Mouse (Mus musculus) gastrocnemius, postnatal 4 days (tissue): ENCODE data around the gene Tnni2. TPM values are rescaled to one million over a fixed set of nuclear protein-coding genes. Genes with fewer than 3 reads are reported as not detected.

Experiments used
- DNase-seq, 2 experiments: peaks; one replicate each; pipeline ENCODE4 v3.0.0; 2021 to 2022; ENCODE audit warnings: low spot score in 2 of 2, mixed read lengths in 2 of 2
- total RNA-seq, 2 experiments: library from RNA; stranded (reverse); gene quantifications; 2 replicates each; pipeline ENCODE4 v1.2.3; 2021

Gene Tnni2
- total RNA-seq, 2 experiments from 2014 or later: 7,757 to 8,026 TPM

- DNase-seq: peak in 1 of 2 experiments; percentile 69
Measured at GRCm38 (mm10) chr7:142428213-142428612, 13.4 kb upstream of the Tnni2 start.

DNA sequence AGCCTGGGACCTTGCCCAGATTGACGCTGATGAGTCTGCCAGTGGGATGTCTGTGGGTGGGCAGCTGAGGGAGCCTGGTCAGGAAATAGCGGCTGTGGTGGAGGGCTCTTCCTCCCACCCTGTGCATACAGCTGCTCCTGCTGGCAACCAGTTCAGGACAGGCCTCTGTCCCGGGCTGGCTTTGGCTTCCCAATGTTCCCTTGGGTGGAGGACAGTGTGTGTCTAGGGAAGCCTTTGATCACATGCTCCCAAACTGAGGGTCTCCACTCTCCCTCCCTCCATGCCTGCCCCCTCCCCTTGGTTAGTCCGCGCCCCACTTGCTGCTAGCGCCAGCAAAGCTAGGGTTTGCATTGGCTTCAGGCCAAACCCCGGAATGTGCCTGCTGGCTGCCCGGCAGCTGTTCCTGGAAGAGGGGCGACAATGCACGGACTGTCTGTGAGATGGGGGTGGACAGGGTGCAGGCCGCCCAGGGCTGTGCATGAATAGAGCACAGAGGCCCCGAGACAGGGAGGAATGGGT, 11.4 kb upstream of the Tnni2 start:
- peak in 1 of 2 experiments; percentile 71 for DNase-seq

DNA sequence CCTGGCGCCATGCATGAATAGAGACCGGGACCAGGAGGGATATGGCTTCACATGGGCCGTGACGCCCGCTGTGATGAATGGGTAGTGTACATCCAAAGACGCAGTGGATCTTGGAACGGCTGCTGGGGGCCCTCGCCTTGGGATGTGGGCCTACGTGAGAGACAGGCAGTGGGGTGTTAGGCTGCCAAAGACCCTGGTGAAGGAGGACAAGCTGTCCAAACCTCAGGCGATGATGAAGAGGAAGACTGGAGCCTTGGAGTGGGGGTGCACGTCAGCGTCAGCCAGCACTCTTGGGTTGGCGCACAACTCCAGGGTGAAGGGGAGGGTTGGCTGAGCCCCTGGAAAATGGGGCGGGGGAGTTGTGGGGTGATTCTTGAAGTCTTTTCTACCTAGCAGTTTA, 10.5 kb upstream of the Tnni2 start:
- DNase-seq: peak in 1 of 2 experiments; percentile 8

GRCm38 (mm10) chr7:142433623-142434022, 8.0 kb upstream of the Tnni2 start:
- peak in 1 of 2 experiments; percentile 43 for DNase-seq

GRCm38 (mm10) chr7:142434137-142434865, 7.3 kb upstream of the Tnni2 start, which contains the start of gene Syt8:
TSS of gene Syt8 (plus strand) at chr7:142434850.
- DNase-seq: peak in 1 of 2 experiments; percentile 14

DNA sequence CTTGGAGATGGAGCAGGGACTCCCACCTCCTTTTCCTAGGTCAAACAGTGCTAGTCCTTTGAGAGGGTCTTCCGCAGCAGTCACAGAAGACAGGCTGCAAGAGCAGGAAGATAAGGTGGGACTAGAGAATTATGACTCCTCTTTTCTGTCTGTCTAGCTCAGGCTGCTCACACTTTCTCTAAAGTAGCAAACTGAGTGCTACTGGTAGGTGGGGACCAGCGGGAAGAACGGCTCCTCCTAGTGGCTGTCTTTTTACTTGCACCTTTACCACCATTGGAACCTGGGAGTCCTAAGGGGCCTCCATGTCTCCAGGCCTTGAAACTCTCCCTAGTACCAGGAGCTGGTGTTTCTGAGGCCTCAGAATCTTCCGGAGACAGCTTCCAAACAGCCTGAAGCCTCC, 6.1 kb upstream of the Tnni2 start:
- DNase-seq: peak in 1 of 2 experiments; percentile 63

DNA sequence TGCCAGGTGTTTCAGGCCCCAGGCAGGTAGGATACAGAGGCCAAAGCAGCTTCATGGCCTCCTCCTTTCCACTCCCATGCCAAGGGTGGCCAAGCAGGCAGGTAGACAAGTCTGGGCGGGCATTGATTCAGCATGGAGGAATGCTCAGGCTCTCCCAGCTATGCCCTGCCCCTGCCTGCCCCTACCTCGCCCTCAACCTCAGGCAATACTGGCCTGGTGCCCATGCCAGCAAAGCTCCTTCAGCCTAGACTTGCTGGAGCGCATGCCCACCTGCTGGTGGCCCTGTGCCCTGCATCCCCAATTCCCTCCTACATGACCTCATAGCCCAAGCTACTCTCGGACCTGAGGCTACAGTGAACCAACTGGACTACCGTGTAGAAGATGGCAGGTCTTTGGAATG, 4.3 kb upstream of the Tnni2 start:
- DNase-seq: peak in 1 of 2 experiments; percentile 18

DNA sequence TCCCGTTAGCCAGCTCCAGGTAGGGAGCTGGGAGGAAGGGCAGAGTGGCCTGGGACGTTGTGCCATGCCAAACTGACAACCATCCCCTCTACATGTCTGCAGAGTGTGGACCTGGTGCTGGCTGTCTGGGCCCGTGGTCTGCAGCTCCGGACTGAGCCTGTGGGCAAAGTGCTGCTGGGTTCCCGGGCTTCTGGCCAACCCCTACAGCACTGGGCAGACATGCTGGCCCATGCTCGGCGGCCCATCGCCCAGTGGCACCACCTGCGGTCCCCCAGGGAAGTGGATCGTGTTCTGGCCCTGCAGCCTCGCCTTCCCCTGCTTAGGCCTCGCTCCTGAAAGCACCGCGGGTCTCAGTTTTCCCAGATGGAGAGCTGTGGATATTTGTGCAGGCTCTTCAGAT, 1.6 kb upstream of the Tnni2 start:
- no peak for DNase-seq

GRCm38 (mm10) chr7:142440657-142441114, 922 bp upstream of the Tnni2 start:
- peak; percentile 60 to 83 for DNase-seq

GRCm38 (mm10) chr7:142442081-142442907, 686 bp downstream of the Tnni2 start:
- peak in 1 of 2 experiments; percentile 24 for DNase-seq

DNA sequence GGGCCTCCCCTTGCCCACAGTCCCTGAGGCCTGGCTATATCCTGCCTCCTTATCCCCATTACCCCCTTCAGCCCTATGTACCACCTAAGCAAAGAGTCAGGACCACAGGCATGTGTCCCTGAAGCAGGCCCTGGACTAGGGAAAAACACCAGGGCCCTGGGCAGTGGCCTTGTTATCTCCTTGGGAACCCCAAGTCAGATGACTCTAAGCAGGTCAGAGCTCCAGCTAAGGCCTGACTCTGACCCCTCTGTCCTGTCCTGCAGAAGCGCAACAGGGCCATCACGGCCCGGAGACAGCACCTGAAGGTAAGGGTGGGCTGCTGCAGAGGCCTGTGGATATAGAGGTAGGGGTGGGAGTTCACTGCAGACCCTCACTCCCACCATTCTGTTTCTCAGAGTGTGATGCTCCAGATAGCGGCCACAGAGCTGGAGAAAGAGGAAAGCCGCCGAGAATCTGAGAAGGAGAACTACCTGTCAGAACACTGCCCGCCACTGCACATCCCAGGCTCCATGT, 1.4 kb downstream of the Tnni2 start:
- DNase-seq: no peak

DNA sequence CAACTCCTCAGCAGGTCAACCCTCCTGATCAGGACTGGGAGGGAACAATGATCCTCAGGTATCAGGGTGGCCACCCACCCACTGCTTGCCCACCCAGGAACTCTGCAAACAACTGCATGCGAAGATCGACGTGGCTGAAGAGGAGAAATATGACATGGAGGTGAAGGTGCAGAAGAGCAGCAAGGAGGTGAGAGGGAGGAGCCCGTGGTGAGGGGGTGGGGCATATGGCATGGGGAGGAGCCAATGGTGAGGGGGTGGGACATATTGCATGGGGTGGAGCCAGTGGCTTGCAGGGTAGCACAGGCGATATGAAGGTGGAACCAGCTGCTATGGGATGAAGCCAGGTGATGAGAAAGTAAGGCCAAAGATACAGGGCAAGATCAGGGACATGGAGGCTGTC, 1.9 kb downstream of the Tnni2 start:
- peak in 1 of 2 experiments; percentile 7 for DNase-seq

DNA sequence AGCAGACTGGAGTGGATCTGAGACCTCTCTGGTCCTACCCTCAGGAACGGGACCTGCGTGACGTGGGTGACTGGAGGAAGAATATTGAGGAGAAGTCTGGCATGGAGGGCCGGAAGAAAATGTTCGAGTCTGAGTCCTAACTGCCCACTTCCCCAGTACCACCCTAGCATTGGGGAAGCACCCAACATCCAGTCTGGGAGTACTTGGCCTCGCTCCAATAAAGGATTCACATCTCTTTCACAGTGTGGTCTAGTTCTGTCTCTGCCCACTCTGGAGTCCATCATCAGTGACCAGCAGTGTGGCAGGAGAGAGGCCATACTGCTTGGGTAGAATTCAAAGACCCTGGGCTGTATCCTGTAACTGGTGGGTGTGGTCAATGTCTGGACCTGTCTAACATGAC, 2.6 kb downstream of the Tnni2 start:
- DNase-seq: peak in 1 of 2 experiments; percentile 6

DNA sequence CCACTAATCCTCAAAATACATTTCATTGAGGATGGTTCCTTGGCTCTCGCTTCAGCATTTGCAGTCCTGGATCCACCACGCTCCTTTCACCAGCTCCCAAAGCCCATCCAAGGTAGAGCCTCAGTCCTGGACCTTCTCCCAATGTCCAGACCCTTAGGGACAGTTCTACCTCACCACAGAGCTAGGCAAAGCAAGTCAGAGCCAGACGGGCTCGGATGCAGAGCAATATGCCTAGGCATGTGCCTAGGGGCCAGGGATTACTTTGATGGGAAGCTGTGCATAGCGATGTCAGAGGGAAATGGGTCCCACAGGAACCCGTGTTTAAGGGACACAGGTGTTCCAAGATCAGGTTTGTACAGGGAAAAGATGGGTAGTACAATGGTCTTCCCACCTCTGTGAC, 3.7 kb downstream of the Tnni2 start:
- peak in 1 of 2 experiments; percentile 5 for DNase-seq

- no peak for DNase-seq
Measured at GRCm38 (mm10) chr7:142446264-142446663, 4.7 kb downstream of the Tnni2 start.

- no peak for DNase-seq
Measured at GRCm38 (mm10) chr7:142449038-142449617, 7.5 kb downstream of the Tnni2 start.

- no peak for DNase-seq
Measured at GRCm38 (mm10) chr7:142454706-142455105, 13.1 kb downstream of the Tnni2 start.

GRCm38 (mm10) chr7:142455251-142455650, 13.6 kb downstream of the Tnni2 start:
- peak in 1 of 2 experiments; percentile 12 for DNase-seq

GRCm38 (mm10) chr7:142456806-142457205, 15.2 kb downstream of the Tnni2 start:
- DNase-seq: no peak

- DNase-seq: no peak
Measured at GRCm38 (mm10) chr7:142457227-142457811, 15.7 kb downstream of the Tnni2 start.

DNA sequence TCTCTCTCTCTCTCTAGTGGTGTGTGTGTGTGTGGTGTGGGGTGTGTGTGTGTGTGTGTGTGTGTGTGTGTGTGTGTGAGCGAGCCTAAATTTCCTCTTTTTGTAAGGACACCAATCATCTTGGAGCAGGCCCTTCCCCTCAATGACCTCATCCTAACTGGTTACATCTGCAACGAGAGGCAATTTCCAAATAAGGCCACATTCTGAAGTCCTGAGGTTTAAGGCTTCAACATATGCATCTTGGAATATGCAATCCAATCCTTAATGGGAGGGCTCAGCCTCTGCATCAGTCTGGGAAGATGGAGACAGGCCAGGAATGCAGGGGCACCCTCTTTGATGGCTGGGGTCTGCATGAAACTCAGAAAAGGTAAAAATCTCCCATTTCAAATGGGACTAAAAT, 16.4 kb downstream of the Tnni2 start:
- peak in 1 of 2 experiments; percentile 13 for DNase-seq
